Mouse (Mus musculus): ENCODE data around the gene Efna2. TPM values are rescaled to one million over a fixed set of nuclear protein-coding genes. Genes with fewer than 3 reads are reported as not detected.

Efna2 gene
- polyA plus RNA-seq, 1 experiment from 2014 or later: 39.5 TPM

DNA sequence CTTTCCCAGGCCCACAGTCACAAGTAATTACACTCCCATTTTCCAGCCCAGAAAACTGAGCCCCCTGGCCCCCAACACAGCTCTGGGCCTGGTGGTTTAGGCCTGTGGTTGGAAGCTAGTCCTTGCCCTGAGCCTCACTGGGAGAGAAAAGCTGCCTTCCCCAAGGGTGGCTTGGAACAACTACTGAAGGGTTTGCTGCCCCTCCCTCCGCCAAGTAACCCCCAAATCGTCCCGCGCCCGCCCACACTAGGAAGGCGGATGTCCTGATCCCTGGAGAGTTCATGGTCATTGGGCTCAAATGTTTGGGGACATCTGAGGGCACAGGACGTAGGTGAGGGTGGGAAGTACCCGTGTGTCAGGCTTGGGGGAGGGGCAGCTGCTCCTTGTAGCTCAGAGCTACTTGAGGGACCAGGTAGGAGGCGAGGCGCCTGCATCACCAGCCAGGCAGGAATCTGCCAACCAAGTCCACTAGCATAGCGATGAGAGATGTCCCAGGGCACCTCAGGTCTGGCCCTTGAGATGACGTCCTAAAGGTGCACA is 20.2 kb upstream of the Efna2 start:
- Histone ChIP-seq H3K27ac (peak overlapping the region; percentile 88), H3K27me3 (no peaks in the 10 kb centered on the region), H3K4me2 (replicated peaks) (peak overlapping the region; percentile 75), H3K4me1 (peaks cover 90% of the 10 kb centered on the region), H3K9ac (peak overlapping the region; percentile 31; the same call in 1 of the 2 replicates), H3K9me3 (no peaks in the 10 kb centered on the region), H3K4me3 (peak overlapping the region; percentile 45), H3K36me3 (peaks cover 36% of the 10 kb centered on the region)
- ATAC-seq (ENCODE audit: low FRiP score, low read depth): no peak; the same call in 1 of the 2 replicates
- WGBS: 9% methylated on average over 12 of the region's 12 CpGs

DNA sequence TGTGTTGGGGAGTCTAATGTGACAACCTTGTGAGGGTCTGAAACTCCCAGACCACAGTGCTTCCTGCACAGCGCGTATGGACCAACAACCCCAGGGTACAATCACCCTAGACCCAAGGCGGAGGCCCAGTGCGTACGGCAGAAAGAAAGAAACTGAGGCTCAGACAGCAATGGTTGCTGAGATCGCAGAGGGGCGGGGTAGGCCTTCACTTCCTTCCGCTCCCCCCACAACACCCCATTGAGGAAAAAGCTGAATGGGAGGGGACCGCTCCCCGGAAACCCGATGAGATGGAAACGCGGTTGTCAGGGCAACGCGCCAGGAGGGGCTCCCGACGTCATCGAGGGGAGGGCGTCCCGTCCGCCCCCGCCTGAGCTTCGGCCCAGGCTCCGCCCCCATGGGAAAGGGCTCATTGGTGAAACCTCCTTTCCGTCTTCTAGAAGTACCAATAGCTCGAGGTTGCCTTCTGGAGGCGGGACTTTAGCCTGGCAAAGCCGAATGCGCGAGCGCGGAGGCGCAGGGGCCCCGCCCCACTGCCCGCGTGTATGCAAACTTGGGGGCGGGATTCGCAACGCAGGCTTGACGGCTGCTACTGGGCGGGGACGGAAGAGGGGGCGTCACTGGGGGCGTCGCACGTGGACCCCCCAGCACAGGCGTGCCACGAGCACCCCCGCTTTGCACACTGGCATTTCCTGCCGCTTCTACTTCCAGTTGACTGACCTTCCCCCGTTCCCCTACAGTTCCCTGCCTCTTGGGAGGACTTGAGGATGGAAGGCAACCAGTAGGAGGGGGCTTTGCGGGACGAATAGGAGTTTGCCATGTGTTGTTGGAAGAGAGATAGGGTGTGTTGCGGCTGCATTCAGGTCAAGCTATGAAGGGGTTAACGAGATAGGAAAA is 19.5 kb upstream of the Efna2 start:
- Histone ChIP-seq H3K36me3 (peaks cover 29% of the 10 kb centered on the region), H3K27me3 (no peaks in the 10 kb centered on the region), H3K9me3 (no peaks in the 10 kb centered on the region), H3K4me3 (peak overlapping the region; percentile 45), H3K9ac (peak overlapping the region; percentile 31), H3K4me2 (replicated peaks) (peak overlapping the region; percentile 75), H3K4me1 (peaks cover 90% of the 10 kb centered on the region), H3K27ac (peak overlapping the region; percentile 94)
- under 1% methylated on average over 55 of the region's 55 CpGs for WGBS
- ATAC-seq (ENCODE audit: low FRiP score, low read depth): peak; percentile 77

GRCm38 (mm10) chr10:80160455-80161371 is 18.6 kb upstream of the Efna2 start:
- no peaks in the 10 kb centered on the region for H3K9me3 ChIP-seq
- 2% methylated on average over 33 of the region's 33 CpGs for WGBS
- H3K4me3 ChIP-seq: peak overlapping the region; percentile 45
- H3K4me2 ChIP-seq (replicated peaks): peak overlapping the region; percentile 75
- H3K9ac ChIP-seq: peak overlapping the region; percentile 62
- no peaks in the 10 kb centered on the region for H3K27me3 ChIP-seq
- H3K4me1 ChIP-seq: peaks cover 88% of the 10 kb centered on the region
- H3K27ac ChIP-seq: peak overlapping the region; percentile 94
- ATAC-seq (ENCODE audit: low FRiP score, low read depth): no peak
- H3K36me3 ChIP-seq: peaks cover 20% of the 10 kb centered on the region

GRCm38 (mm10) chr10:80161522-80162242 is 17.6 kb upstream of the Efna2 start:
- peak overlapping the region; percentile 62; the same call in 1 of the 2 replicates for H3K9ac ChIP-seq
- H3K4me2 ChIP-seq (replicated peaks): peak overlapping the region; percentile 75
- peak; percentile 12 for ATAC-seq (ENCODE audit: low FRiP score, low read depth)
- no peaks in the 10 kb centered on the region for H3K9me3 ChIP-seq
- peak overlapping the region; percentile 94 for H3K27ac ChIP-seq
- 12% methylated on average over 7 of the region's 7 CpGs for WGBS
- H3K36me3 ChIP-seq: peaks cover 10% of the 10 kb centered on the region
- no peaks in the 10 kb centered on the region for H3K27me3 ChIP-seq
- peaks cover 85% of the 10 kb centered on the region for H3K4me1 ChIP-seq
- H3K4me3 ChIP-seq: peak overlapping the region; percentile 45

DNA sequence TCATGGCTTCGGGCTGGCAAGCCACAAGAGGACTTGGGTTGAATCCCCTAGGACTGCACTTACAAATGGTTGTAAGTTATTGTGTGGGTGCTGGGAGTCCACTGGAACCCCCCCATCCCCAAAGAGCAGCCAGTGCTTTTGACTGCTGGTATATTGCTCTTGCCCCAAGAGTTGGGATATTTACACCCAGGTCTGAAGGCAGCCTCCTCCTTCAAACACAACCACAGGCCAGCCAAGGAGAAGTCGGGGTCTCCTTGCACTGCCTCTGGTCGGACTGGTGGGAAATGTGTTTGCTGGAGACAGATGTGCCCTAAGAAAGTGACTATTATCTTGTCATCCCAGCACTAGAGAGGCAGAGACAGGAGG is 17.1 kb upstream of the Efna2 start:
- H3K4me1 ChIP-seq: peaks cover 85% of the 10 kb centered on the region
- peak overlapping the region; percentile 1; the same call in 1 of the 2 replicates for H3K4me2 ChIP-seq (replicated peaks)
- no peak overlapping the region for H3K4me3 ChIP-seq
- no peak for ATAC-seq (ENCODE audit: low FRiP score, low read depth)
- no peaks in the 10 kb centered on the region for H3K27me3 ChIP-seq
- peaks cover 5% of the 10 kb centered on the region for H3K36me3 ChIP-seq
- H3K9ac ChIP-seq: no peak overlapping the region
- H3K27ac ChIP-seq: peak overlapping the region; percentile 94; the same call in 1 of the 2 replicates
- no peaks in the 10 kb centered on the region for H3K9me3 ChIP-seq
- WGBS: 78% methylated on average over 3 of the region's 3 CpGs

DNA sequence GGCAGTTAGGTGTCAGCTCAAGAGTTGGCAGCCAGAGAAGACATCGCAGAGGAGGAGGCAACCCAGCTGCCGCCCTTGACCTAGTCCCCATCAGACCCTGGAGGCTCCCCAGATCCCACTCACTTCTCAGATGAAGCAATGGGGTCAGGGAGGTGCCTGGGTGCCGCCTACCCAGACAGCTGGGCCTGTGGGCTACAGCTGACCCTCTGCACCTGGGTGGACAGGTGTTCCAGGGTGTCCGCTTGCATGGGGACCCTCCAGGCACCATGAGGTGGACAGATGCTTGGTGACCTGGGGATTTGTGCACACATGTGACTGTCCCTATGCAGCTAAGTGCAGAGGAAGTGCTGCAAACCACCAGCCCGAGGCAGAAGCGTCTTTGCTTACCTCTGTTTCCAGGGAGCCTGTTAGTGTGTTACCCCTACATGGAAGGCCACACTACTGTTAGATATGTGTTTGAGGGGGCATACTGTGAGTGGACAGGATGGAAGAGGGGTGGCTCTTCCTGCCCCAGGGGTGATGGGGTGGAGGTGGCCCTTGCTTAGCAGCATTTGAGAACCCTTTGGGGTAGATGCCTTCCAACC is 16.5 kb upstream of the Efna2 start:
- Histone ChIP-seq H3K4me2 (replicated peaks) (peak overlapping the region; percentile 1; the same call in 1 of the 2 replicates), H3K27ac (no peak overlapping the region)
- 66% methylated on average over 6 of the region's 6 CpGs for WGBS

DNA sequence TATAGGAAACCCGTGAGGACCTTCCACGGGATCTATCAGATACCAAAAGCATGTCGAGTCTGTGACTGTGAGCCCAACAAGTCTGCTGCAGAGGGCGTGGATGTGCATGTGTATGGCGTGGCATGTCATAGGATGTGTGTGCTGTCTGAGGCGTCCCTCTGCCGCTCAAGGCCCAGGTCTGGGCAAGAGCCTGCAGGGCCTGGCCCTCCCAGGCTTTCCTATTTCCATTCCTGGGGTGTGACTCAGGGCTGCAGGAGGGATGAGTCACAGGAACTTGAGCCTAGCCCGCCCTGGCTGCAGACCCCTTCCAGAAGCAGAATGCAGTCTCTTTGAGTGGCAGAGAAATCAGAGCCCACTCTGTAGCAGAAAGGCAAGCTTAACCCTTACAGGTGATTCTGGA is 15.6 kb upstream of the Efna2 start:
- Histone ChIP-seq H3K9me3 (no peaks in the 10 kb centered on the region), H3K4me3 (no peak overlapping the region), H3K4me2 (replicated peaks) (peak overlapping the region; percentile 92), H3K27ac (no peak overlapping the region), H3K9ac (no peak overlapping the region), H3K4me1 (peaks cover 73% of the 10 kb centered on the region), H3K36me3 (no peaks in the 10 kb centered on the region), H3K27me3 (no peaks in the 10 kb centered on the region)
- WGBS: 71% methylated on average over 8 of the region's 8 CpGs
- no peak for ATAC-seq (ENCODE audit: low FRiP score, low read depth)

More for the DNA sequence above, 16.5 kb upstream of the Efna2 start:
- no peaks in the 10 kb centered on the region for H3K36me3 ChIP-seq
- no peak overlapping the region for H3K4me3 ChIP-seq
- no peaks in the 10 kb centered on the region for H3K9me3 ChIP-seq
- no peaks in the 10 kb centered on the region for H3K27me3 ChIP-seq
- no peak for ATAC-seq (ENCODE audit: low FRiP score, low read depth)
- H3K9ac ChIP-seq: no peak overlapping the region
- H3K4me1 ChIP-seq: peaks cover 79% of the 10 kb centered on the region

- no peaks in the 10 kb centered on the region for H3K27me3 ChIP-seq
- ATAC-seq (ENCODE audit: low FRiP score, low read depth): peak; percentile 0; the same call in 1 of the 2 replicates
- no peaks in the 10 kb centered on the region for H3K9me3 ChIP-seq
- H3K9ac ChIP-seq: peak overlapping the region; percentile 63
- H3K4me2 ChIP-seq (replicated peaks): peak overlapping the region; percentile 92
- H3K4me1 ChIP-seq: peaks cover 73% of the 10 kb centered on the region
- 7% methylated on average over 44 of the region's 44 CpGs for WGBS
- no peak overlapping the region for H3K27ac ChIP-seq
- H3K4me3 ChIP-seq: peak overlapping the region; percentile 44
- H3K36me3 ChIP-seq: peaks cover 2% of the 10 kb centered on the region; the same call in 1 of the 2 replicates
Measured at GRCm38 (mm10) chr10:80164161-80164997, 14.9 kb upstream of the Efna2 start.

DNA sequence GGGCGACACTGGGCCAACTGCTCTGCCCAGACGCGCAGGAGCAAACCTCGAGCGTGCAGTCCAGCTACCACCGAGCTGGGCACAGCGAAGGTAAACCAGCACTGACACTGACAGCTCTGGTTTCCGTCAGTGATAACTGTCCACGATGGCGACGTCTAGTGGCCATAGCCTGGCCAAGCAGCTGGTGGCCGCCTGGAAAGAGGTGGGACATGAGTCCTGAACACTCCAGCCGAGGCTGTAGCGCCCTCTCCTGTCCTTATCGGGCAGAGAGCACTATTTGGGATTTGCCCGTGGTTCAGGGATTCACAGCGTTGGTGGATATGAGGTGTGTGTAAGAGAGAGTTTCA is 14.3 kb upstream of the Efna2 start:
- Histone ChIP-seq H3K4me3 (peak overlapping the region; percentile 44), H3K4me1 (peaks cover 73% of the 10 kb centered on the region), H3K4me2 (replicated peaks) (peak overlapping the region; percentile 92), H3K36me3 (peaks cover 8% of the 10 kb centered on the region), H3K27me3 (no peaks in the 10 kb centered on the region), H3K9ac (peak overlapping the region; percentile 63), H3K27ac (0 out of 2 replicates have a peak overlapping the region, but pooled peaks have one; percentile 22), H3K9me3 (no peaks in the 10 kb centered on the region)
- WGBS: under 1% methylated on average over 17 of the region's 17 CpGs
- peak; percentile 37 for ATAC-seq (ENCODE audit: low FRiP score, low read depth)

GRCm38 (mm10) chr10:80165392-80166128 is 13.7 kb upstream of the Efna2 start, which contains the start of gene Cirbp:
Cirbp (plus strand) TSS chr10:80165985.
- Histone ChIP-seq H3K27me3 (no peaks in the 10 kb centered on the region), H3K9ac (peak within 1 kb of the TSS; percentile 63), H3K27ac (peak within 1 kb of the TSS; percentile 79; the same call in 1 of the 2 replicates), H3K4me2 (replicated peaks) (peak within 1 kb of the TSS; percentile 92), H3K9me3 (no peaks in the 10 kb centered on the region), H3K4me3 (peak within 1 kb of the TSS; percentile 84), H3K4me1 (peaks cover 73% of the 10 kb centered on the region), H3K36me3 (peaks cover 13% of the 10 kb centered on the region)
- no peak for ATAC-seq (ENCODE audit: low FRiP score, low read depth)
- 16% methylated on average over 20 of the region's 20 CpGs for WGBS

Measured in limb, embryonic 13.5 days (tissue).